Mouse (Mus musculus): ENCODE measurements around the gene Vgll1.

The Vgll1 gene

GRCm38 (mm10) chrX:57087806-57088205, at the start of gene Vgll1:
Gene Vgll1, plus strand, starts transcription at chrX:57088106.
- DNase-seq: no peak

- DNase-seq: no peak
Measured at GRCm38 (mm10) chrX:57042774-57043173, 45.1 kb upstream of the Vgll1 start, which contains the start of gene Brs3. Gene Brs3, plus strand, starts transcription at chrX:57043074.

DNA sequence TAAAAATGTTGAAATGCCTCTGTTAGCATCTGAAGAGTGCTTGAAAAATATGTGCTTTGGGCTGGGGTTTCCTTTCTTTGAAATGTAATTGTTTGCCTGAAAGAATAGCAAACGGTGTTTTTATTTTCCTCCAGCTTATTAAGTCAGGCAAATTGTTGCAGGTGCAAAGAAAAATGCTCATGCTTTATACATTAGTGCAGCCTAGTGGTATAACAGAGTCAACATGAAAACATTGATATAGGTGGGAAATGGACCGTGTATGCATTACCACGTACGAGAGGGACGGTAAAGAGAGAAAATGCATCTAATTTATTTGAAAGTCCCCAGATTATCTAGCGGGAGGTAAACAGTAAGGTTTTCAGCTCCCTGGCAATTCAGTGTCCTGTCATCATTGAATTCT, 44.0 kb upstream of the Vgll1 start:
- DNase-seq: no peak

DNA sequence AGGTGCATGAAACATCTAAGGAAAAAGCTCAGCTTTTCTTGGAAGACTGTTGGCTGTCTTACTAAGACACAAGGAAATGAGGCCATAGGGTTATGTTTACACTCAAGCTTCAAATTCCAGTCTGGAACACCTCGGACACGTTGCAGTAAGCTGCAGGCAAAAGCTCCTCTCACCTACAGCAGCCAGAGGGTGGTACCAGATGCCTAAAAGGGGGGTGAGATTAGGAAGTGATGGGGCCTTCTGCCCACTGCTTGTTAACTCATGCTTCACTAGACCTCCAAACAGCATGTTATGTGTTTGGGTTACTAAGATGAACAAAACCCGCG, 35.1 kb upstream of the Vgll1 start:
- no peak for DNase-seq

DNA sequence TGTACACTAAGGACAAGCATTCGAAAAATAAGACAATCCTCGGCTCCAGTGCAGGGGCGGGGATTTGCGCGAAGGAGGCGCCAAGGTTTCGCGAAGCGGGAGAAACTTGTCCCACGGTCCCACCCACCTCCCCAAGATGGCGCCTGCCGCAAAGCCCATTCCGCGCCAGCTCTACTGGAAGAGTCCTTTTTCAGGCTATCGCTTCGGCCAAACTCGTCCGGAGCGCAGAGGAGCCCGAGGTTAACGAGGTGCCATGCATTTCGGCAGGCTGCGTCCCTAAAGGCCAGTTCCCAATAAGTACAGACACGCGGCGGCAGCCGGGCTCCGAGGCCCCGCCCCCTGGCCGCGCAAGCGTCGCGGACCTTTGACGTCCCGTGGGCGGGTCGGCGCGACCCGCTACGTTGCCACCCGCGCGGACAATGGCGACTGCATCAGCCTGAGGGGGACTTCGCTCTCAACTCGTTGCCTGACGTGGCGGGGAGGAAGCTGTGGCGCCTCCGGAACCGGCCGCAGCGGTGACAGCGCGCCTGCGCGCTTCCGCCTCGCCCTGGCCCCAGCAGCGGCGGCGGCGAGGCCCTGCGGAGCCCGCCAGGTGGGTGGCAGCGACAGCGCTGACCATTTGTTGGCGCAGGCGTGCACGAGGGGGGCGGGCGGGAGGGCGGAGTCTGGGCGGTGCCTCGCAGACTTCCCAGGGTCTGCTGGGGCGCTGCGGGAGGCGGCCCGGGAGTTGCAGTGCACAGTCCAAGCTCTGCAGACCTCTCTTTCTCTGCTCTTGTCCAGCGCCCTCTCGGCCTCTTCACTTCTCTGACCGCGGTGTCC, 34.5 kb upstream of the Vgll1 start, which contains the start of gene Htatsf1:
TSS of gene Htatsf1 (plus strand) at position 410 of the 819 bp plus-strand sequence.
- DNase-seq: peak; percentile 87 to 90

GRCm38 (mm10) chrX:57053993-57054385, 33.9 kb upstream of the Vgll1 start:
- DNase-seq: no peak

- DNase-seq: no peak
Measured at GRCm38 (mm10) chrX:57081496-57081895, 6.4 kb upstream of the Vgll1 start.

- no peak for DNase-seq
Measured at GRCm38 (mm10) chrX:57103415-57103814, 15.5 kb downstream of the Vgll1 start.

DNA sequence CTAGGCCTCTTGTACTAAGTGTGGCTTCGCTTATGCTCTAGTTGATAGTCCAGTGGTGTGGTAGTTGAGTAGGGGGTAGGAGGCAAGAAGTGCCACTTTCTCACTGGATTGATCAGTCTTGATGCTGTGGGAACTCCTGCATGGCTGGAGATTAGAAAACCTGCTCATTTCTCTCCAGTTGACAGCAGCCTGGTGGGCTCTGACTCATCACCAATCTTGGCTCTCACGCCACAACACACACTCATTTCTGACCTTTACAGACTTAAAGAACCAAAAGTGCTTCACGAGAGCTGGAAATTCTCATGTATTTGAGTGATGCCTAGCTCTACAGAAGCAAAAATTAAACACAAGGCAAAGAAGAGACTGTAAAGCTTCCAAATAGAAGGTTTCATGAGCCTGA, 19.1 kb downstream of the Vgll1 start:
- DNase-seq: no peak

- DNase-seq: no peak
Measured at GRCm38 (mm10) chrX:57118143-57118542, 30.2 kb downstream of the Vgll1 start.

- no peak for DNase-seq
Measured at GRCm38 (mm10) chrX:57120768-57121167, 32.9 kb downstream of the Vgll1 start.

- no peak for DNase-seq
Measured at GRCm38 (mm10) chrX:57130633-57131032, 42.7 kb downstream of the Vgll1 start.

DNA sequence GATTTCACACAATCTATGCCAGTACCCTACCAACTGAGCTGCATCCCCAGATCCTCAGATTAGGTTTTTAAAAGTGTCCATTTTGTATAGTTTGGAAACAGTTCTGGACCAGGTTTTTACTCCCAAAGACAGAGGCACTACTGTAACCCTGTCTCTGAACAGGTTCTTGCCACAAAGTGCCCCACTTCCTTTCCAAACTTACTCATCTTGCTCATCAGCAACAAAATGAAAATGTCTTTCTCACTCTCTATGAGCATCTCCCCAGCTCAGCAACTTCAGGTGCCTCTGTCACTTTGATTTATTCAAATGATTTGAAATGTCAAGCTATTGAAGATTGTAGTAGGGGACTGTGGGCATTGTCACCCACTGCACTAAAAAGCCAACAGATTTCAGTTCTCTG, 49.7 kb downstream of the Vgll1 start:
- DNase-seq: no peak

DNA sequence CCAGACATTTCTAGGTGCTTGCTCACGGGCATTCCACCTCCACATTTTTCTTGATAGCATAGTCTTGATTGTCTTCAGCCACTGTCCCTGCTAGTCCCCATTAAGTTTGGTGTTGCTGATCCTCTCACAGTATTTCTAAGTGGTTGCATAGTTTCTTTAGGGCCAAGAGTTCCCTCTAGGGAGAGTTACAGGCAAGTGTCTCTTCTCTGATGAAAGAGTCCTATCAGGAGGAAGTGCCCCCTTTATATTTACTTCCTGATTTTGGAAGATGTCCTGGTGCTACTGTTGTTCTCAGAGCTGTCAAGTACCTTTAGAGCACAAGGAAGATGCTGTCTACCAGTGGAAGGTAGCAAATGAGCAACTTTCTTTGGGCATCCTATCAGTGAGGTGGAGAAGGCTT, 65.6 kb downstream of the Vgll1 start:
- no peak for DNase-seq
